In the genomic region with DNA sequence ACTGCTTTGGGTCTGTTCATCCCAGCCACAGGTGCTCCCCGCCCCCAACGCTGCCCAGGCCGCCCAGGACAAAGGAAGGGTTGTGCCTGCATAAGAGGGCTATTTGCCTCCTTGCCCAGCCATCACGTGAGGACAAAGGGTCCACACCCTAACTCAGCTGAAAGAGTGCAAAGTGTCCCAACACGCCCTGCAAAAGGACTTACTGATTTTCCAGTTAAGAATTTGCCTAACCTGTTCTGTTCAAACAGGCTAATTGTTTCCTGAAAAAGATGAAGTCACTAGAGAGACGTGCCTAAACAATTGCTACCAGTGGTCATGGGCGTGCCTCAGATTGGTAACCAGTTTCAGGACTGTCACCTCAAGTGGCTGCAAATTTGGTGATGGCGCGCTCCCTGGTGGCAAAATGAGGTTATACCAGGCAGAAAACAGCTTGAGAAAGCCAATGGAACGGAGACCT, we compare ENCODE assay signal across 8 mouse cellular contexts. TPM values are rescaled to one million over a fixed set of nuclear protein-coding genes. Genes with fewer than 3 reads are reported as not detected.
DNase-seq lines count a peak whose midpoint lies in the region; ATAC-seq and TF ChIP-seq lines count a peak whose summit lies in the region.

No protein-coding gene starts in this region.

- no peaks in the 10 kb centered on the region for H3K27me3 ChIP-seq in heart, embryonic 11.5 days (ENCODE audit: control insufficient read depth, insufficient read depth, low read length)
- H3K27me3 ChIP-seq in intestine, postnatal 0 days (replicated peaks; ENCODE audit: control insufficient read depth, insufficient read depth, low read length), result no peaks in the 10 kb centered on the region
- no peaks in the 10 kb centered on the region for H3K27me3 ChIP-seq in limb, embryonic 11.5 days (ENCODE audit: control insufficient read depth, insufficient read depth, low read length)
- peaks cover 3% of the 10 kb centered on the region; the same call in 1 of the 2 replicates for H3K27me3 ChIP-seq in midbrain, embryonic 13.5 days

- no peak overlapping the region for H3K4me2 ChIP-seq in heart, embryonic 11.5 days
- H3K4me2 ChIP-seq in intestine, postnatal 0 days (replicated peaks; ENCODE audit: low read depth), result 0 out of 2 replicates have a peak overlapping the region, but pooled peaks have one; percentile 27
- H3K4me2 ChIP-seq in limb, embryonic 11.5 days (ENCODE audit: low read depth, severe bottlenecking), result 0 out of 2 replicates have a peak overlapping the region, but pooled peaks have one; percentile 12
- peak overlapping the region; percentile 29; the same call in 1 of the 2 replicates for H3K4me2 ChIP-seq in midbrain, embryonic 13.5 days (replicated peaks)

- WGBS in heart, embryonic 11.5 days (ENCODE audit: insufficient replicate concordance), result 19% methylated on average over 10 of the region's 10 CpGs
- 22% methylated on average over 10 of the region's 10 CpGs for WGBS in intestine, postnatal 0 days
- 16% methylated on average over 10 of the region's 10 CpGs for WGBS in limb, embryonic 11.5 days
- WGBS in midbrain, embryonic 13.5 days, result 5% methylated on average over 10 of the region's 10 CpGs

- peak; percentile 93 for DNase-seq in heart, adult 11 months
- DNase-seq in cerebellum, postnatal 4 days (ENCODE audit: low spot score in 2 of 2), result peak; percentile 75 to 87
- DNase-seq in gastrocnemius, adult 8-10 months (ENCODE audit: low spot score in 2 of 2), result peak; percentile 42 to 59
- peak; percentile 92 for DNase-seq in limb, embryonic 11.5 days (ENCODE audit: low spot score)
- peak; percentile 57 for DNase-seq in spleen, adult 12 weeks (ENCODE audit: low spot score)

- 0 out of 2 replicates have a peak, but pooled peaks cover 6% of the 10 kb centered on the region for H3K4me1 ChIP-seq in heart, embryonic 11.5 days (ENCODE audit: control insufficient read depth, insufficient read depth, low read length)
- no peaks in the 10 kb centered on the region for H3K4me1 ChIP-seq in intestine, postnatal 0 days (replicated peaks; ENCODE audit: control insufficient read depth, insufficient read depth, low read length)
- H3K4me1 ChIP-seq in limb, embryonic 11.5 days (ENCODE audit: control insufficient read depth, insufficient read depth, low read length), result 0 out of 2 replicates have a peak, but pooled peaks cover 3% of the 10 kb centered on the region
- peaks cover 9% of the 10 kb centered on the region for H3K4me1 ChIP-seq in midbrain, embryonic 13.5 days (replicated peaks)

- H3K4me3 ChIP-seq in heart, embryonic 11.5 days (ENCODE audit: low read depth, low read length), result no peak overlapping the region
- no peak overlapping the region for H3K4me3 ChIP-seq in intestine, postnatal 0 days (ENCODE audit: low read depth, low read length)
- H3K4me3 ChIP-seq in limb, embryonic 11.5 days (ENCODE audit: low read depth, low read length), result no peak overlapping the region
- H3K4me3 ChIP-seq in midbrain, embryonic 13.5 days (replicated peaks), result no peak overlapping the region

- H3K27ac ChIP-seq in heart, embryonic 11.5 days (ENCODE audit: low read depth, low read length), result no peak overlapping the region
- H3K27ac ChIP-seq in intestine, postnatal 0 days (ENCODE audit: low read depth, low read length), result no peak overlapping the region
- no peak overlapping the region for H3K27ac ChIP-seq in limb, embryonic 11.5 days (replicated peaks; ENCODE audit: low read depth, low read length)
- no peak overlapping the region for H3K27ac ChIP-seq in midbrain, embryonic 13.5 days

- no peak for ATAC-seq in heart, embryonic 11.5 days (replicated peaks; ENCODE audit: insufficient number of reproducible peaks, low FRiP score, low TSS enrichment)
- peak; percentile 81 for ATAC-seq in intestine, postnatal 0 days
- ATAC-seq in limb, embryonic 11.5 days (ENCODE audit: insufficient number of reproducible peaks, low FRiP score, low TSS enrichment, low read depth), result peak; percentile 34; the same call in 1 of the 2 replicates
- ATAC-seq in midbrain, embryonic 13.5 days, result peak; percentile 82

- TF ChIP-seq CTCF in intestine, postnatal 0 days (IDR thresholded peaks at IDR 0.05; ENCODE audit: low read depth), result peak; percentile 90

- H3K36me3 ChIP-seq in heart, embryonic 11.5 days (ENCODE audit: control insufficient read depth, insufficient read depth, low read length), result no peaks in the 10 kb centered on the region
- no peaks in the 10 kb centered on the region for H3K36me3 ChIP-seq in intestine, postnatal 0 days (ENCODE audit: control insufficient read depth, insufficient read depth)
- no peaks in the 10 kb centered on the region for H3K36me3 ChIP-seq in limb, embryonic 11.5 days (ENCODE audit: control insufficient read depth, insufficient read depth, low read length)
- H3K36me3 ChIP-seq in midbrain, embryonic 13.5 days, result no peaks in the 10 kb centered on the region

- no peaks in the 10 kb centered on the region for H3K9me3 ChIP-seq in heart, embryonic 11.5 days (replicated peaks; ENCODE audit: control insufficient read depth, low read length)
- no peaks in the 10 kb centered on the region for H3K9me3 ChIP-seq in intestine, postnatal 0 days (ENCODE audit: control insufficient read depth)
- no peaks in the 10 kb centered on the region for H3K9me3 ChIP-seq in limb, embryonic 11.5 days (ENCODE audit: control insufficient read depth, low read length)
- no peaks in the 10 kb centered on the region for H3K9me3 ChIP-seq in midbrain, embryonic 13.5 days

- no peak overlapping the region for H3K9ac ChIP-seq in heart, embryonic 11.5 days (ENCODE audit: low read depth, low read length)
- H3K9ac ChIP-seq in intestine, postnatal 0 days (ENCODE audit: low read depth, low read length), result no peak overlapping the region
- no peak overlapping the region; the same call in 1 of the 2 replicates for H3K9ac ChIP-seq in limb, embryonic 11.5 days (ENCODE audit: low read length)
- no peak overlapping the region for H3K9ac ChIP-seq in midbrain, embryonic 13.5 days (replicated peaks)

RNA-seq across cellular contexts. Expression of a gene that starts 18.8 kb away (rescaled TPM):
- polyA plus RNA-seq in heart, embryonic 11.5 days (2014; fragmentation: Nextera tagmentation; extraction: Ambion mirVana), result 15.9 and 16.8 TPM in 2 replicates
- 1 to 10 TPM; 5.5 to 6.8 (median 6.0) TPM for total RNA-seq in gastrocnemius, adult 8-10 months (2022)
- polyA plus RNA-seq in intestine, postnatal 0 days (2015; fragmentation: Nextera tagmentation; extraction: Ambion mirVana), result 25.8 and 27.2 TPM in 2 replicates
- 22.6 and 24.1 TPM in 2 replicates for polyA plus RNA-seq in limb, embryonic 11.5 days (2014; fragmentation: Nextera tagmentation; extraction: Ambion mirVana)
- 30.9 and 33.7 TPM in 2 replicates for polyA plus RNA-seq in midbrain, embryonic 13.5 days (2015; fragmentation: Nextera tagmentation; extraction: Ambion mirVana)
